Mouse (Mus musculus): ENCODE data around the gene Gabbr1. TPM values are rescaled to one million over a fixed set of nuclear protein-coding genes. Genes with fewer than 3 reads are reported as not detected.

The Gabbr1 gene
- polyA plus RNA-seq, 1 experiment from 2014 or later: 21.3 TPM

DNA sequence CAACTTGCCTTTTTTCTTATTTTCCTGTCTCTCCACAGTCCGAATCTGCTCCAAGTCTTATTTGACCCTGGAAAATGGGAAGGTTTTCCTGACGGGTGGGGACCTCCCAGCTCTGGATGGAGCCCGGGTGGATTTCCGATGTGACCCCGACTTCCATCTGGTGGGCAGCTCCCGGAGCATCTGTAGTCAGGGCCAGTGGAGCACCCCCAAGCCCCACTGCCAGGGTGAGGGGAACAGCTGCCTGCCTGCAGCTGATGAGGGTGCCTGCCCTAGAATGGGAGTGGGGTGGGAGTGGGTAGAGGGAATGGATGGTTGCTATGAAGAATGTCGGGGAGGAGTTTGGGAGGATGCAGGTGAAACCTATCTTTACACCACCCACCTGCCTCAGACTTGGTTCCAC, 2.6 kb downstream of the Gabbr1 start:
- Histone ChIP-seq H3K4me1 (ENCODE audit: control insufficient read depth, insufficient read depth, low read length) (peaks cover 15% of the 10 kb centered on the region), H3K4me3 (ENCODE audit: low read depth, low read length) (no peak overlapping the region), H3K9ac (ENCODE audit: low read length) (no peak overlapping the region), H3K27ac (ENCODE audit: low read depth, low read length) (no peak overlapping the region), H3K27me3 (ENCODE audit: control insufficient read depth, insufficient read depth, low read length) (peaks cover 9% of the 10 kb centered on the region; the same call in 1 of the 2 replicates), H3K36me3 (ENCODE audit: control insufficient read depth, insufficient read depth, low read length) (no peaks in the 10 kb centered on the region; the same call in 1 of the 2 replicates), H3K4me2 (ENCODE audit: low read depth) (0 out of 2 replicates have a peak overlapping the region, but pooled peaks have one; percentile 24), H3K9me3 (ENCODE audit: control insufficient read depth, low read length) (no peaks in the 10 kb centered on the region)
- DNase-seq (ENCODE audit: low spot score): no peak
- no peak for ATAC-seq (ENCODE audit: insufficient read depth, low FRiP score, low TSS enrichment)
- WGBS: 71% methylated on average over 7 of the region's 7 CpGs

GRCm38 (mm10) chr17:37049570-37050310, 4.0 kb downstream of the Gabbr1 start:
- Histone ChIP-seq H3K4me1 (ENCODE audit: control insufficient read depth, insufficient read depth, low read length) (peaks cover 15% of the 10 kb centered on the region), H3K9ac (ENCODE audit: low read length) (peak overlapping the region; percentile 79), H3K27me3 (ENCODE audit: control insufficient read depth, insufficient read depth, low read length) (peaks cover 9% of the 10 kb centered on the region; the same call in 1 of the 2 replicates), H3K4me3 (ENCODE audit: low read depth, low read length) (peak overlapping the region; percentile 73), H3K4me2 (ENCODE audit: low read depth) (peak overlapping the region; percentile 96), H3K9me3 (ENCODE audit: control insufficient read depth, low read length) (no peaks in the 10 kb centered on the region), H3K27ac (ENCODE audit: low read depth, low read length) (no peak overlapping the region), H3K36me3 (ENCODE audit: control insufficient read depth, insufficient read depth, low read length) (peaks cover 3% of the 10 kb centered on the region)
- ATAC-seq (ENCODE audit: insufficient read depth, low FRiP score, low TSS enrichment): peak; percentile 24
- DNase-seq (ENCODE audit: low spot score): peak; percentile 82
- under 1% methylated on average over 39 of the region's 39 CpGs for WGBS

GRCm38 (mm10) chr17:37050399-37050798, 4.6 kb downstream of the Gabbr1 start:
- Histone ChIP-seq H3K4me2 (ENCODE audit: low read depth) (peak overlapping the region; percentile 96), H3K27ac (ENCODE audit: low read depth, low read length) (no peak overlapping the region), H3K4me1 (ENCODE audit: control insufficient read depth, insufficient read depth, low read length) (peaks cover 15% of the 10 kb centered on the region), H3K4me3 (ENCODE audit: low read depth, low read length) (peak overlapping the region; percentile 73), H3K9me3 (ENCODE audit: control insufficient read depth, low read length) (no peaks in the 10 kb centered on the region), H3K27me3 (ENCODE audit: control insufficient read depth, insufficient read depth, low read length) (peaks cover 9% of the 10 kb centered on the region; the same call in 1 of the 2 replicates), H3K36me3 (ENCODE audit: control insufficient read depth, insufficient read depth, low read length) (peaks cover 3% of the 10 kb centered on the region), H3K9ac (ENCODE audit: low read length) (peak overlapping the region; percentile 79)
- 0% methylated on average over 18 of the region's 22 CpGs for WGBS
- peak; percentile 91 for DNase-seq (ENCODE audit: low spot score)
- ATAC-seq (ENCODE audit: insufficient read depth, low FRiP score, low TSS enrichment): peak; percentile 67

DNA sequence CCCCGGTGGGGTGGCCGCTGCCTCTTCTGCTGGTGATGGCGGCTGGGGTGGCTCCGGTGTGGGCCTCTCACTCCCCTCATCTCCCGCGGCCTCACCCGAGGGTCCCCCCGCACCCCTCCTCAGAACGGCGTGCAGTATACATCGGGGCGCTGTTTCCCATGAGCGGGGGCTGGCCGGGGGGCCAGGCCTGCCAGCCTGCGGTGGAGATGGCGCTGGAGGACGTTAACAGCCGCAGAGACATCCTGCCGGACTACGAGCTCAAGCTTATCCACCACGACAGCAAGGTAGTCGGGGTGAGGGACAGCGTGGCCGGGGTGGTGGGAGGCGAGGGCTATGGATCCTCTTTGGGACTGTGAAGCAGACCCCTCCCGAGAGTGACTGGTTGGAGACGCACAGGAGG, 5.1 kb downstream of the Gabbr1 start:
- Histone ChIP-seq H3K36me3 (ENCODE audit: control insufficient read depth, insufficient read depth, low read length) (peaks cover 3% of the 10 kb centered on the region), H3K27ac (ENCODE audit: low read depth, low read length) (no peak overlapping the region), H3K9ac (ENCODE audit: low read length) (peak overlapping the region; percentile 79), H3K4me2 (ENCODE audit: low read depth) (peak overlapping the region; percentile 96), H3K9me3 (ENCODE audit: control insufficient read depth, low read length) (no peaks in the 10 kb centered on the region), H3K4me1 (ENCODE audit: control insufficient read depth, insufficient read depth, low read length) (peaks cover 15% of the 10 kb centered on the region), H3K27me3 (ENCODE audit: control insufficient read depth, insufficient read depth, low read length) (peaks cover 9% of the 10 kb centered on the region; the same call in 1 of the 2 replicates), H3K4me3 (ENCODE audit: low read depth, low read length) (peak overlapping the region; percentile 73)
- 1% methylated on average over 27 of the region's 27 CpGs for WGBS
- DNase-seq (ENCODE audit: low spot score): peak; percentile 40
- peak; percentile 1; the same call in 1 of the 2 replicates for ATAC-seq (ENCODE audit: insufficient read depth, low FRiP score, low TSS enrichment)

DNA sequence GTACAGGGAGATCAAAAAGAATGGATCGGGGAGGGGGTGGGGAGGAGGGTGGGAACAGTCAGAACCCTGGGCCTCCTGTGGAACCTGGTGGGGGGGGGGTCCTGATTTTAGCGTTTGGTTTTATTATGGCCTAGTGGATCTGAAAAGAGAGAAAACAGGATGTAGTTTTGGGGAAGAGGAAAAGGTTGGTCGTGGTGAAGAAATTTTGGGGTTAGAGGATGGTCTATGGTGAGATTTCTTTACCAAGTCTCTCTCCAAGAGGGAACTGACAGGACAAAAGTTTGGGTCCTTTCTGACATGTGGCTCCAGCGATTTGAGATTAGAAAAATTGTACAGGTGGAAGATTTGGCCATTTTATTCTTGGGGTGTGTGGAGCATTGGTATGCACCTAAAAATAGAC, 6.0 kb downstream of the Gabbr1 start:
- peaks cover 9% of the 10 kb centered on the region; the same call in 1 of the 2 replicates for H3K27me3 ChIP-seq (ENCODE audit: control insufficient read depth, insufficient read depth, low read length)
- peaks cover 6% of the 10 kb centered on the region for H3K36me3 ChIP-seq (ENCODE audit: control insufficient read depth, insufficient read depth, low read length)
- H3K9me3 ChIP-seq (ENCODE audit: control insufficient read depth, low read length): no peaks in the 10 kb centered on the region
- WGBS: 64% methylated on average over 4 of the region's 4 CpGs
- H3K4me3 ChIP-seq (ENCODE audit: low read depth, low read length): no peak overlapping the region; the same call in 1 of the 2 replicates
- peaks cover 15% of the 10 kb centered on the region for H3K4me1 ChIP-seq (ENCODE audit: control insufficient read depth, insufficient read depth, low read length)
- no peak overlapping the region for H3K9ac ChIP-seq (ENCODE audit: low read length)
- DNase-seq (ENCODE audit: low spot score): no peak
- no peak overlapping the region for H3K27ac ChIP-seq (ENCODE audit: low read depth, low read length)
- no peak overlapping the region for H3K4me2 ChIP-seq (ENCODE audit: low read depth)
- ATAC-seq (ENCODE audit: insufficient read depth, low FRiP score, low TSS enrichment): no peak

GRCm38 (mm10) chr17:37056957-37057356, 11.2 kb downstream of the Gabbr1 start:
- Histone ChIP-seq H3K4me1 (ENCODE audit: control insufficient read depth, insufficient read depth, low read length) (no peaks in the 10 kb centered on the region), H3K27ac (ENCODE audit: low read depth, low read length) (no peak overlapping the region), H3K9ac (ENCODE audit: low read length) (no peak overlapping the region), H3K36me3 (ENCODE audit: control insufficient read depth, insufficient read depth, low read length) (peaks cover 10% of the 10 kb centered on the region), H3K9me3 (ENCODE audit: control insufficient read depth, low read length) (no peaks in the 10 kb centered on the region), H3K4me2 (ENCODE audit: low read depth) (no peak overlapping the region), H3K27me3 (ENCODE audit: control insufficient read depth, insufficient read depth, low read length) (no peaks in the 10 kb centered on the region), H3K4me3 (ENCODE audit: low read depth, low read length) (no peak overlapping the region)
- DNase-seq (ENCODE audit: low spot score) (no peak), ATAC-seq (ENCODE audit: insufficient read depth, low FRiP score, low TSS enrichment) (no peak)
- 90% methylated on average over 6 of the region's 6 CpGs for WGBS

GRCm38 (mm10) chr17:37061435-37061834, 15.7 kb downstream of the Gabbr1 start:
- ATAC-seq (ENCODE audit: insufficient read depth, low FRiP score, low TSS enrichment): no peak
- Histone ChIP-seq H3K9ac (ENCODE audit: low read length) (no peak overlapping the region), H3K27me3 (ENCODE audit: control insufficient read depth, insufficient read depth, low read length) (no peaks in the 10 kb centered on the region), H3K36me3 (ENCODE audit: control insufficient read depth, insufficient read depth, low read length) (peaks cover 11% of the 10 kb centered on the region; the same call in 1 of the 2 replicates), H3K27ac (ENCODE audit: low read depth, low read length) (no peak overlapping the region), H3K4me2 (ENCODE audit: low read depth) (no peak overlapping the region), H3K4me1 (ENCODE audit: control insufficient read depth, insufficient read depth, low read length) (no peaks in the 10 kb centered on the region), H3K4me3 (ENCODE audit: low read depth, low read length) (no peak overlapping the region), H3K9me3 (ENCODE audit: control insufficient read depth, low read length) (no peaks in the 10 kb centered on the region)
- no peak for DNase-seq (ENCODE audit: low spot score)
- WGBS: 88% methylated on average over 3 of the region's 3 CpGs

DNA sequence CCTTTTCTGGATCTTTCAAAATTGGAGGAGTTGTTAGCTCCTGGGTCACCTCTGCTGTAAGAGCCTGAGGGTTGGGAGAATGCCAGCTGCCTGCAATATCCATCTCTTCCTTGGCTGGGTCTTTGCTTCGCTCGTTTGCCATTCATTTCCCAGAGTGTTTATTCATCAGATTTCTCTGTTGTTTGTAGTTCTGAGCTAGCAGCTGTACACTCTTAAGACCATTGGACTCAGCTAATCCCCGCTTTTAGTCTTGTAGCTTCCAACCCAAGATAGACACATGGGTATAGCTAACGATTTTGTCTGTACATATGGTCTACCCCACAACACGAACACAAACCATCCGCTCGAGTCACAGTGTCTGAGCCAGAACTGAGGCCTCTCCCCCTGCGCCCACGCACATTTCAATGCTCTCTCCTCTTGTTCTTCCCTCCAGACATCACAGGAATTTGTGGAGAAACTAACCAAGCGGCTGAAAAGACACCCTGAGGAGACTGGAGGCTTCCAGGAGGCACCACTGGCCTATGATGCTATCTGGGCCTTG, 16.4 kb downstream of the Gabbr1 start:
- no peak overlapping the region for H3K4me2 ChIP-seq (ENCODE audit: low read depth)
- H3K9ac ChIP-seq (ENCODE audit: low read length): no peak overlapping the region
- 95% methylated on average over 10 of the region's 10 CpGs for WGBS
- no peak for DNase-seq (ENCODE audit: low spot score)
- no peaks in the 10 kb centered on the region for H3K9me3 ChIP-seq (ENCODE audit: control insufficient read depth, low read length)
- H3K27me3 ChIP-seq (ENCODE audit: control insufficient read depth, insufficient read depth, low read length): no peaks in the 10 kb centered on the region
- H3K27ac ChIP-seq (ENCODE audit: low read depth, low read length): no peak overlapping the region
- no peaks in the 10 kb centered on the region for H3K4me1 ChIP-seq (ENCODE audit: control insufficient read depth, insufficient read depth, low read length)
- H3K36me3 ChIP-seq (ENCODE audit: control insufficient read depth, insufficient read depth, low read length): peaks cover 8% of the 10 kb centered on the region; the same call in 1 of the 2 replicates
- no peak for ATAC-seq (ENCODE audit: insufficient read depth, low FRiP score, low TSS enrichment)
- H3K4me3 ChIP-seq (ENCODE audit: low read depth, low read length): no peak overlapping the region
